Mouse (Mus musculus) mouse embryonic stem cell (cell line): Measurements from ENCODE around the gene Ltn1.

ENCODE experiments used
- in situ Hi-C, 2 experiments: fragments of 300-500 bp; cut with MboI; formaldehyde crosslinking; loops; 1 replicate in 1 of 2; 3 replicates in 1 of 2; pipeline ENCODE4 v1.14.3; 2019 to 2020; ENCODE audit warnings: low sequenced_read_pairs in 2 of 2, low pct_unique_long_range_greater_than_20kb in 1 of 2, mixed read lengths in 1 of 2; ENCODE audit not compliant: unreplicated experiment in 1 of 2

Gene Ltn1

GRCm38 (mm10) chr16:87432033-87432814, at the start of gene Ltn1:
TSS of gene Ltn1 (minus strand) at chr16:87432612.
- in situ Hi-C loops: no loop called here

DNA sequence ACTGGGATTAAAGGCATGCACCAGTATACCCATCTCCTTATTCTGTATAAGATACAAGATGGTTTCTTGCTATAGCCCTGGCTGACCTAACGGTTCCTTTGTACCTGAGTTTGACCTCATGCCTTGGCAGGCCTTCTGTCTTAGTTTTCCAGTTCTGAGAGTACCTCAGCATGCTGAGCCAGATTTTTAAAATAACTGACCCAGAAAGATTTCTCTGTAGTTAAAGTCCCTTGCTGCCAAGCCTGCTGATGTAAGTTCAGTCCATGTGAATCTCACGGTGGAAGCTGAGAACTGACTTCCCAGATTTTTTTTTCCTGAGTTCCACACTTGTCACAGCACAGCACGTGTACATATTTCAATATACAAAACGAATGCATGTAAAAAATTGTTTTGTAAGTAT, 38.2 kb upstream of the Ltn1 start:
- in situ Hi-C loops: no loop called here

DNA sequence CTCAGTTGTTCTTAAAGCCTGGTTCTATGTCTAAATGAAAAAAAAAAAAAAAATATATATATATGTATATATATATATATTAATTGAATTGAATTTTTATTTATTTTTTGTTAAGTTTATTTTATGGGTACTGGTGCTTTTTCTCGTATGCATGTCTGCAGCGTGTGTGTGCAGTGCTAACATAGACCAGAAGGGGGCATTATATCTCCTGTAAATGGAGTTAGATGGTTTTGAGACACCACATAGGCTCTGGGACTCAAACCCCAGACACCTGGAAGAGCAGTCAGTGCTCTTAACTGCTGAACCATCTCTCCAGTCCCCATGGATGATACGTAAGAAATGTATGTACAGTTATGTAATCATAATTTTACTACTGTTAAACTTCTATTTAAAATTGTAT, 26.3 kb upstream of the Ltn1 start:
- in situ Hi-C loops: no loop called here

- in situ Hi-C loops: no loop called here
These were observed 22.8 kb upstream of the Ltn1 start for GRCm38 (mm10) chr16:87455180-87455611.

DNA sequence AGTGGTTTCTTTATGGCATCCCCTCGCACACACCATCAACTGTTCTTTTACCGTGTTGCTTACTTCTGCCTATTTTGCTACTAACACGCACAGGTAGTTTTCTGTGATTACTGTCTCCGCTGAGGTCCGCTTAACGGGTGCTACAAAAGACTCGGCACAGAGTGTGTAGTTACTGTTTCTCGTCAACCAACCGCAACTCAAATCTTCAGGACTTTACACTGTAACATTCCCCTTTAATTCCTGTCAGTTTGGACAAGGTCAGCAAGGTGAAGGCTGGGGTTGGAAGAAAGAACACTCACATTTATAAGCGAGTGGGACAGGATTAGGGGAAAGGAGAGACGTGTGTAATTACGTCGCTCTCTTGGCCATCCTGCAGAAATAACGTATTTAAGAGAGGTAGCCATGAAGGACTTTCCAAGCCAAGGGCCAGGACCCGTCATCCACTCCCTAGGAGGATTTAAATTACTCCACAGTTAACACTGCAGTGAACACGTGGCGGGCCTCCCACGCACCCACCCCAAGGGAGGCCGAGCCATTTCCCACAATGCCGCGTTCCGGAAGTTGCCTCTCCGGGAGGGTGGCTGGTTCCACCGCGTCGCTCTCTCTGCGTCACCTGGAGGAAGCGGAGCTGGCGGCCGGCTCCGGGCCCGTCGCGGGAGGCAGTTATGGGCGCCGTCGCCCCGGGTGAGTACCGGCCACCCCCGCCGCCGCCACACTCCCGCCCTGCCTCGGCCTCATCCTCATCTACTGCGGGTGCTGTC, 22.2 kb upstream of the Ltn1 start, which contains the start of gene Usp16:
Gene Usp16 (plus strand): TSS at position 285 of the 761 bp plus-strand sequence.
- in situ Hi-C loops: no loop called here

GRCm38 (mm10) chr16:87453226-87453625, 20.8 kb upstream of the Ltn1 start:
- in situ Hi-C loops: no loop called here

DNA sequence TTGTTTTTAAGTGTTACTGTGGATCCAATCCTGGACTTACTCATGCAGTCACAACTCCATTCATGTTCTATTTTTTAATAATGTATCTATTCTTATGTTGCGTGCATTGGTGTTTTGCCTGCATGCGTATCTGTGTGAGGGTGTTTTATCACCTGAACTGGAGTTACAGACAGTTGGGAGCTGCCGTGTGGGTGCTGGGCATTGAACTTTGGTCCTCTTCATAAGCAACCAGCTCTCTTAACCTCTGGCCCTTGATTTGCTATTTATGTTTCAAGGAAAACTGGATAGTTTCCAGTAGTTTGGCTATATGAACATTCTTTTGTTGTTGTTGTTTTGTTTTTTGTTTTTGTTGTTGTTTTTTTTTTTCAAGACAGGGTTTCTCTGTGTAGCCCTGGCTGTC, 13.1 kb upstream of the Ltn1 start:
- in situ Hi-C loops: no loop called here

DNA sequence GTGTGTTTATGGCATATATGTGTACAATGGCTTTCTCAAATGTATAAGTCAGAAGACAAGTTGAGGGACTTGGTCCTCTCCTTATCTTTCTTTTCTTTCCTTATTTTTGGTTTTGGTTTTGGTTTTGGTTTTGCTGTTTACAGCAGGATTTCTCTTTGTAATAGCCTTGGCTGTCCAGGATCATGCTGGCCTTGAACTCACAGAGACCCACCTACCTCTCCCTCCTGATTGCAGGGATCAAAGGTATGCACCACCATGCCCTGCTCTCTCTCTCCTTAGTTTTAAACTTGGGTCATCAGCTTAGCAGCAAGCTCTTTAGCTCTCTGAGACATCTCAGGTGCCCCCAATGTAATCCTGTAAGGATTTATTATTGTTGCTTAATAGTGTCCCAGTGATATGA, 12.7 kb upstream of the Ltn1 start:
- in situ Hi-C loops: no loop called here

DNA sequence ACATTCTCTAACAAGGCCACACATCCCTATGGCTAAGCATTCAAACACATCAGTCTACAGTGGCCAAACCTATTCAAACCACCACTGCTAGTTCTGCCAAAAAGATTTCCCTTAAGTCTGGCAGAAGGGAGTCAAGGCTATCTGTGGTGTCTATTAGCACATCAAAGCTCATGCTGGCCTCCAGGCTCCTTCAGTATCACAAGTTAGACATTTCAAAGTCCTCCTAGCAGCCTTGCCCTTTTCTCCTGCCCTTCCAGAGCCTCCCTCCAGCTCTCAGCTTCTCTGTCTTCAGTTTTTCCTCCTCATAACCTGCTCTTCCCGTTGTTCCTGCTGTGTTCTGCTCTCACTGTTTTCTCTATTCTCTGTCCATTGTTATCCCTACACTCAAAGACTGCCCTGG, 11.7 kb upstream of the Ltn1 start:
- in situ Hi-C loops: no loop called here

DNA sequence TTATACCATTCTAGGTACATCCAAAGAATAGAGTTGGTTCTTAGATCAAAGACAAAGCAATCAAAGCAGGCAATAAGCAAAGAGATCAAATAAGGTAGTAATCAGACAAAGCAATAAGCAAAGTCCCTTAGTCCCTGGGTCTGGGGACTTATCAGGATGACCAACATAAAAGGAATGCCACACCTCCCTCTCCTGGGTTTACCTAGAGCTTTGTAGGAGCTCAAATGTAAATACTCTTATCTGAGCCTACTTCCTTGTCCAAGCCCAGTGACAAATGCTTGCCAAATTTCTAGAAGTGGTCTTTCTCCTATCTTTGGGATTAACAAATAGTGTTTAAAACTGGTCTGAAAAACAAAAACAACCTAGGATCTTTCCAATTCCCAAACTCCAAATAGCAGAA, 10.8 kb upstream of the Ltn1 start:
- in situ Hi-C loops: no loop called here

- in situ Hi-C loops: no loop called here
These were observed 9.9 kb upstream of the Ltn1 start for GRCm38 (mm10) chr16:87442291-87442690.

DNA sequence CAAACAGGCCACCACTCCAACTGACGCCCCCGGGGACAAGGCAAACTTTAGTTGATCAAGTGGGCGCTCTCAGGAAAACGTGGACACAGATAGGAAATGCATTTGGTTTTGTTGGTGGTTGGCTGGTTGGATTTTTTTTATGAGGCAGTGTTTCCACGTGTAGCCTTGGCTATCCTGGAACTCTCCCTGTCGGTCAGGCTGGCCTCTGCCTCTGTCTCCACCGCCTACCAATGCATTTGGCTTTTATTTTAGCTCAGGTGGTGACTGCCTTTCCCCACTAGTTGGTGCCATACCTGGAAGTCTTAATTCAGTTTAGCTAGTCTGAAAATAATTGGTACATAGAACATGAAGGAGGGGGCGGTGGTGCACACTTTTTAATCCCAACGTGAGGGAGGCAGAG, 8.7 kb upstream of the Ltn1 start:
- in situ Hi-C loops: no loop called here

- in situ Hi-C loops: no loop called here
These were observed 7.8 kb upstream of the Ltn1 start, which contains the start of gene Rwdd2b for GRCm38 (mm10) chr16:87440184-87440686. TSS of gene Rwdd2b (minus strand) at chr16:87440573.

DNA sequence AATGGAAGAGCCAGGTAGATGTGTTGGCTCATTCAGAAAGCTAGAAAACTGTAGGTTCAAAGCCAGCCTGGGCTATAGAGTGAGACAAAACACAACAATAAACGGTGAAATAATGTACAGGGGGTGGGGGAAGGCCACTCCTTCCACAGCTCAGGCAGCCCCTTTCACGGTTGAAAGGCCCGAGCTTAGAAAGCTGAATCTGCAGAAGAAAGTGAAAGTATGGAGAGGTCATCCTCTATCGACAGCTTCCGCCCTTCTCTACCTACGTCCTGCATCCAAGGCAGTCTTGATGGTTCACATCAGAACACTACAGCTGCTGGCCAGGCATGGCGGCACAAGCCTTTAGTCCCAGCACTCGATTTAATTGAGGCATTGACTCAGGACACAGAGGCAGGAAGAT, 6.3 kb upstream of the Ltn1 start:
- in situ Hi-C loops: no loop called here

DNA sequence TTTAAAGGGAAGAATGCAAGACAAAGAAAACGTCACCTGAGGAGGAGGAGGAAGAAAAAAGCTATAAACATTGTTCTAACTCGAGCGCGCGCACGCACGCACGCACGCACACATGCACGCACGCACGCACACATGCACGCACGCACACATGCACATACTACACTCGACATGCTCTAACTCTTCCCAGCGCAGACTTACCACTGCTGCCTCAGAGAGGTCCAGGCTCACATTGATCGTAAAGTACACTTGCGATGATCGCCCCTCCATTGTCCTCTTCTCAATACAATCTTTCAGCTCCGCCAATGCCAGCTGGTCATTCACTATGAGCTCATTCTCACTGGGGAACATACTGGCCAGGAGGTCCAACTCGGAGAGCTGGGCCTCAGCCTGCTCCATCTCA, 4.7 kb upstream of the Ltn1 start:
- in situ Hi-C loops: no loop called here

GRCm38 (mm10) chr16:87435411-87436205, 3.2 kb upstream of the Ltn1 start:
- in situ Hi-C loops: no loop called here

GRCm38 (mm10) chr16:87434946-87435345, 2.5 kb upstream of the Ltn1 start:
- in situ Hi-C loops: no loop called here

DNA sequence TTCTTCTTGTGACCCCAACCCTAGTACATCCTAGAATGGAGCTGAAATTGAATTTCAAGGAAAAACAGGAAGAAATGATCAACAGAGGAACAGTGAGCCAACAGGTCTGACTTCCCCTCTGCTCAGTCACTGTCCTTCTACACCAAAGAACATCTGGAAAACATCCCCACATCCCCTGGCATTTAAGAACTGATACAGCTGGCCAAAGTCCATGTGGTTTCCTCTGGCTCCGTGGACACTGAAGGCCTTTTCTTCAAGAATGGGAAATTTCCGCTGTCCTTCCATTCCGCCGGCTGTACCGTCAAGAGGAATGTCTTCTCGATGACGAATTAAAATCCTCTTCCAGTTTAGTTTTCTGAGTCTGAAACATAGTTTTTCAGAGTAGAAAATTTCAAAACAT, 1.9 kb upstream of the Ltn1 start:
- in situ Hi-C loops: no loop called here

GRCm38 (mm10) chr16:87427516-87427915, 4.9 kb downstream of the Ltn1 start:
- in situ Hi-C loops: no loop called here
